Mouse (Mus musculus): Measurements from ENCODE around the gene Mob3b.

DNA sequence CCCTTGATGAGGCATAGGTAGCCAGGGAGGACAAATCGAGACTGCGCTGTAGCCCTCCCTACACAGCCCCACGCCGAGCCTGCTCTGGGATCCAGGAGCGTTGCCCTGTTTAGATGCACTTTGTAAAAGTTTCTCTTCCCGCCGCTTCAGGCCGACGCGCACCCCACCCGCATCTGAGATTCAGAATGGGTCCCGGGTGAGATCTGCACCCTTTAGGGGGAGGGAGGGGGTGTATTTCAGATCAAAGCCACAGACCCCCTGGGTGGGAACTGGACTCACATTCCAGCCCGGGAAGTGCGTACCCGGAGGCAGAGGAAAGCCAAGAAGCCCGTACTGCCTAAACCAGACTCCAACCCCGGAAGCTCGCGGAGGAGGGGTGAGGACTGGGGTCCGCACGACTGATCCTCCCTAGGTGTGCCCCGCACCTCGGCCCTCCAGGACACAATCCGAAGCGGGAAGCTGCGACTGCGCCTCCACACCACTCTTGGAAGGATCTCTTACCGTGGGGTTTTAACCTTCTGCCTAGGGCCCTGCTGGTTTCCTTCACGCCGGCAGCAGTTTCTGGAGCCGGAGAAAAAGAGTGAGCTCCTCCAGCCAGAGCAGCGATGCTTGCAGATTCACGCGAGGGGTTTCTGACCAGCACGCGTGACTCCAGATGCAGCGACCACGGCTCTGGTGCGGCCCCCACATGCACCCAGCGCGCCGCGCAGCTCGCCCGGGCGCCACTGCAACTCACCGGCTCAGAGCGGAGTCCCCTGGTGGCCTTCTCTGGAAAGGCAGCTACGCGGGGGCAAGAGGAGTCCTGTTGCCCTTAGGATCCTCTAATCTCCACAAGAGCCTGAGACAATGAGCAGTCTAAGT, at the start of gene Mob3b:
- TF ChIP-seq EP300 (IDR thresholded peaks at IDR 0.05; ENCODE audit: low read depth) (no peak), CTCF (IDR thresholded peaks at IDR 0.05; ENCODE audit: low read depth) (peak; percentile 89)
